Mouse (Mus musculus) large intestine, adult 2 months (tissue): ENCODE results near the gene Olfr710. TPM values are rescaled to one million over a fixed set of nuclear protein-coding genes. Genes with fewer than 3 reads are reported as not detected.
A peak's percentile ranks its signal among the peaks of the same experiment; 100 is the strongest.
"Not testable (repeated sequence)": the region's sequence is repeated elsewhere in the genome, so short reads cannot be mapped to it uniquely, and the experiment has no call there.

Experiments
- DNase-seq: peaks from one replicate; pipeline ENCODE4 v3.0.0-alpha.2; 2012; ENCODE audit warnings: low read depth, low spot score
- WGBS: fragments of 180-500 bp; shearing (Covaris S2); methylation state at CpG from one replicate; pipeline ENCODE4 v1.1.7; 2018; 5-methylcytosine and 5-hydroxymethylcytosine counted together
- polyA plus RNA-seq: library from polyadenylated mRNA; depleted of rRNA; stranded (reverse); fragments of >200 nt; gene quantifications from 2 replicates; pipeline ENCODE4 v1.2.3, GENCODE M21; 2012; rRNA removed

Olfr710 gene
- not detected in 2 replicates for polyA plus RNA-seq

- WGBS: 76% methylated on average over 3 of the region's 3 CpGs
- no peak for DNase-seq
Measured at GRCm38 (mm10) chr7:106948212-106948611, at the start of gene Olfr710. Olfr710 (minus strand) TSS chr7:106948312.

GRCm38 (mm10) chr7:106985236-106985635 lies 37.1 kb upstream of the Olfr710 start:
- 86% methylated on average over 3 of the region's 3 CpGs for WGBS
- no peak for DNase-seq

DNA sequence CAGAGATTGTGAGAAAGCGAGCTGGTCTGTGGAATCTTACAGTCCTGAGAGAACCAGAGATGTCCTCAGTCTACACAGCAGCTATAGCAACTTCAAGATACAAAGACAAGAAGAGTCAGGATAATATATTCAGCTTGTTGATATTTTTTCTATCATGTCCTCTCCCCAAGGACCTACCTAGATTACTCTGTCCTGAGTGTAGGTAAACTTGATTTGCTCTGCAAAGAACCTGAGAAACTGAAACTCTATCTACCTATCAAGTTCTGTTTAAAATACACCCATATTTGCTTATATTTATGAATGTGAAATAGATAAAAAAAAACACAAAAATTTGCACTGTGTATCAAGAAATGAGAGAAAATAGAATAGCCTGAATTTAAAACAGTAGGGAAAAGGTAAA lies 27.2 kb upstream of the Olfr710 start, which contains the start of gene Olfr711:
Olfr711 (minus strand) TSS at position 101 of the 400 bp plus-strand sequence.
- 67% methylated on average over 1 of the region's 1 CpGs for WGBS

GRCm38 (mm10) chr7:106967503-106967902 lies 19.4 kb upstream of the Olfr710 start:
- peak; percentile 10 for DNase-seq

More for the DNA sequence above, 27.2 kb upstream of the Olfr710 start, which contains the start of gene Olfr711:
- DNase-seq: no peak

DNA sequence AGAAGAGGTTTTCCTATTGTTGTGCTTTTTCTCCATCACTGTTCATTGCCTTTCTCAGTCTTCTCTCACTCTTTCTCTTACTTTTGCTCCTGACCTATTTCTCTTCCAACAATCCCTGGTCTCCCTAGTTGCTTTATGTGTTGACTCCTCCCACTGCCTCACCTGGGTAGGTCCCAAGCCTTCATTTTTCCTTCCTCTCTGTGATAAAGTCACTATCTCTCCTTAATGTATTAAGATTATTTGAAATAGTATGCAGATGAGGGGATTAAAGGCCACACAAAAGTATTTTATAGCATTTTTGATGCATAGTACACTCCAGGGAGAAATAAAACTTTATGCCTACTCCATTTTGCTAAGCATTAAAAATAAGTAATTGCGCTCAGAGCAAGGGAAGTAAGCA lies 15.7 kb upstream of the Olfr710 start, which contains the start of gene Olfr6:
Olfr6 (minus strand) TSS at position 101 of the 400 bp plus-strand sequence.
- 91% methylated on average over 1 of the region's 1 CpGs for WGBS
- DNase-seq: no peak

GRCm38 (mm10) chr7:106932119-106932518 lies 16.0 kb downstream of the Olfr710 start, which contains the start of gene Olfr709-ps1:
Olfr709-ps1 (minus strand) TSS chr7:106932219.
- no peak for DNase-seq

DNA sequence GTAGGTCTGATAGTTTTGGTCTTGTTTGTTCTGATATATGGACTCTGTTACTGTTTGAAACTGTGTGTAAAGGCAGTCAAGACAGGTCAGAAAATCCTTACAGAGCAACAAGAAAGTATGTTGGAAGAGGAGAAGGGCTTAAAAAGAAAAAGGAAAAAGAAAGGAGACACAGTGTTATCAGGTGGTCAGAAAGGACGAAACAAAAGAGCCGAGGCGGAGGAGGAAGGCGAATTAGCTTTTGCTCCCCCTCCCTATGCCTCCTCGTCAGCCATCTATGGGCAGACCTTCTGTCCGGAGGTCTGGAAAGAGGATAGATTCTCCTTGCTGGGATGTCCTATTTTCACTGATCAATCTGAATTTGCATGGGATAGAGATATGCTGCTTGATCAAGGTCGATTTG lies 27.2 kb downstream of the Olfr710 start:
- 86% methylated on average over 7 of the region's 7 CpGs for WGBS
- DNase-seq: not testable (repeated sequence)

DNA sequence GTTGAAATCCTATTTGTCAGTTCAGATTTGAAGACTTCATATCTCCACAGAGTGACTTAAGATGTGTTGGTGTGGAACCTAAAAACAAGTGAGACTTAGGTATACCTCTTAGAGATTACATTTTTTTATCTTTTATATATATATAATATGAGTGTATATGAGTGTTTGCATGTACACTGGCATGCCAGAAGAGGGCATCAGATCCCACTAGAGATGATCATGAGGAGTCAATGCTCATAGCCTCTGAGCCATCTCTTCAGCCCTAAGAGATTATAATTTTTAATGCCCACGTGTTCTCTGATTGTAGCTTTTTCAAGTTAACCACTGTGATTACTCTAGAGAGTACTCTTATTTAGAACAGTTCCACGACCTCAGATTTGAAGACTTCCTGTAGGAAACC lies 40.4 kb downstream of the Olfr710 start, which contains the start of gene Olfr1532-ps1:
Olfr1532-ps1 (plus strand) TSS at position 326 of the 400 bp plus-strand sequence.
- no peak for DNase-seq
- 52% methylated on average over 2 of the region's 2 CpGs for WGBS

DNA sequence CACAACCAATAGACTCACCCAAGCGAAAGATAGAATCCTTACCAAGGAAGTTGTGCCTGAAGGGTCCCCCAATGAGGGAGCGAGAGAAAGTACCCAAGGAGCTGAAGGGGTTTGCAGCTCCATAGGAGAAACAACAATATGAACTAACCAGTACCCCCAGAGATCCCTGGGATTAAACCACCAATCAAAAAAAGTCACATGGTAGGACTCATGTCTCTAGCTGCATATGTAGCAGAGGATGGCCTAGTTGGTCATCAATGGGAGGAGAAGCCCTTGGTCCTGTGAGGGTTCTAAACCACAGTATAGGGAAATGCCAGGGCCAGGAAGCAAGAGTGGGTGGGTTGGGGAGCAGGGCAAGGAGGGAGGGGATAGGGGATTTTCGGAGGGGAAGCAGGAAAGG lies 47.0 kb downstream of the Olfr710 start, which contains the start of gene Olfr707:
Olfr707 (minus strand) TSS at position 101 of the 400 bp plus-strand sequence.
- WGBS: 85% methylated on average over 3 of the region's 3 CpGs
- DNase-seq: not testable (repeated sequence)

Other genes with a start within 250 kb of the Olfr710 start
- gene Olfr695, start 231.9 kb downstream of the Olfr710 start, polyA plus RNA-seq: not detected in 2 replicates
- not detected in 2 replicates for gene Olfr697, start 205.9 kb downstream of the Olfr710 start, polyA plus RNA-seq
- not detected in 2 replicates for gene Olfr698, start 192.9 kb downstream of the Olfr710 start, polyA plus RNA-seq
- not detected in 2 replicates for gene Olfr699, start 155.1 kb downstream of the Olfr710 start, polyA plus RNA-seq
- gene Olfr700, start 139.5 kb downstream of the Olfr710 start, polyA plus RNA-seq: not detected in 2 replicates
- not detected in 2 replicates for gene Olfr701, start 134.2 kb downstream of the Olfr710 start, polyA plus RNA-seq
- gene Olfr702, start 114.4 kb downstream of the Olfr710 start, polyA plus RNA-seq: not detected in 2 replicates
- gene Olfr703, start 105.0 kb downstream of the Olfr710 start, polyA plus RNA-seq: not detected in 2 replicates
- gene Olfr704, start 85.1 kb downstream of the Olfr710 start, polyA plus RNA-seq: not detected in 2 replicates
- not detected in 2 replicates for gene Olfr705, start 71.4 kb downstream of the Olfr710 start, polyA plus RNA-seq
- not detected in 2 replicates for gene Olfr706, start 60.1 kb downstream of the Olfr710 start, polyA plus RNA-seq
- not detected in 2 replicates for gene Olfr707, start 47.1 kb downstream of the Olfr710 start, polyA plus RNA-seq
- gene Olfr1532-ps1, start 40.3 kb downstream of the Olfr710 start, polyA plus RNA-seq: 0.45 and 0.59 TPM in 2 replicates
- not detected in 2 replicates for gene Olfr709-ps1, start 16.1 kb downstream of the Olfr710 start, polyA plus RNA-seq
- gene Olfr6, start 15.6 kb upstream of the Olfr710 start, polyA plus RNA-seq: not detected in 2 replicates
- not detected in 2 replicates for gene Olfr711, start 27.1 kb upstream of the Olfr710 start, polyA plus RNA-seq
- gene Olfr2, start 57.8 kb upstream of the Olfr710 start, polyA plus RNA-seq: not detected in 2 replicates
- 0.05 and 0.11 TPM in 2 replicates for gene Olfr713, start 82.9 kb upstream of the Olfr710 start, polyA plus RNA-seq
- gene Olfr714, start 122.7 kb upstream of the Olfr710 start, polyA plus RNA-seq: not detected in 2 replicates
- not detected in 2 replicates for gene Olfr17, start 144.9 kb upstream of the Olfr710 start, polyA plus RNA-seq
- not detected in 2 replicates for gene Olfr715b, start 162.1 kb upstream of the Olfr710 start, polyA plus RNA-seq
- not detected in 2 replicates for gene Olfr715, start 182.8 kb upstream of the Olfr710 start, polyA plus RNA-seq
- gene Olfr716, start 190.0 kb upstream of the Olfr710 start, polyA plus RNA-seq: not detected in 2 replicates
- gene Nlrp14, start 218.7 kb upstream of the Olfr710 start, polyA plus RNA-seq: not detected in 2 replicates